In genomic region chr2:178662396-178662795, GRCm38 (mm10) we compare ENCODE assay signal across 17 mouse cellular contexts.
A peak's percentile ranks its signal among the peaks of the same experiment; 100 is the strongest.
DNase-seq lines count a peak whose midpoint lies in the region; ATAC-seq and TF ChIP-seq lines count a peak whose summit lies in the region.
"Had no signal": no experiment of that assay in that cellular context is flagged by ENCODE, and none has a peak within 500 bp of the region (broad histone marks: within the 10 kb centered on the region; RNA-seq: fewer than 3 reads in every experiment).

No protein-coding gene starts in this region.

- no peaks in the 10 kb centered on the region; the same call in 1 of the 2 replicates for H3K4me1 ChIP-seq in kidney, adult 2 months (ENCODE audit: control insufficient read depth, insufficient read depth, low read length)
- no peaks in the 10 kb centered on the region for H3K4me1 ChIP-seq in liver, embryonic 11.5 days (replicated peaks; ENCODE audit: control insufficient read depth, insufficient read depth, low read length)
- H3K4me1 ChIP-seq in liver, embryonic 14.5 days (replicated peaks; ENCODE audit: control insufficient read depth in 2 of 2, insufficient read depth in 2 of 2, low read length in 1 of 2) = no peaks in the 10 kb centered on the region
- H3K4me1 ChIP-seq in thymus, adult 2 months (replicated peaks; ENCODE audit: control insufficient read depth, insufficient read depth, low read length) = 0 out of 2 replicates have a peak, but pooled peaks cover 3% of the 10 kb centered on the region
- H3K4me1 ChIP-seq: embryonic facial prominence, embryonic 15.5 days had no signal

- TF ChIP-seq EP300 in liver, embryonic 14.5 days (IDR thresholded peaks at IDR 0.05; ENCODE audit: low read depth) = no peak

- no peak overlapping the region for H3K27ac ChIP-seq in kidney, adult 2 months (ENCODE audit: insufficient read depth, low read depth, low read length)
- no peak overlapping the region for H3K27ac ChIP-seq in liver, embryonic 11.5 days (ENCODE audit: low read depth, low read length)
- no peak overlapping the region for H3K27ac ChIP-seq in liver, embryonic 14.5 days
- no peak overlapping the region for H3K27ac ChIP-seq in thymus, adult 2 months (ENCODE audit: control insufficient read depth, insufficient read depth, low read length)
- H3K27ac ChIP-seq: embryonic facial prominence, embryonic 15.5 days; hindbrain, embryonic 14.5 days; kidney, embryonic 15.5 days had no signal

- H3K4me3 ChIP-seq in kidney, adult 2 months (ENCODE audit: insufficient read depth, low read depth, low read length) = no peak overlapping the region
- no peak overlapping the region for H3K4me3 ChIP-seq in liver, embryonic 11.5 days (ENCODE audit: low read depth, low read length)
- H3K4me3 ChIP-seq in liver, embryonic 14.5 days (ENCODE audit: insufficient read depth in 1 of 2, low read depth in 2 of 2, low read length in 2 of 2) = no peak overlapping the region
- H3K4me3 ChIP-seq in thymus, adult 2 months (ENCODE audit: control insufficient read depth, insufficient read depth, low read length) = no peak overlapping the region
- H3K4me3 ChIP-seq: embryonic facial prominence, embryonic 15.5 days; kidney, embryonic 15.5 days; left cerebral cortex, adult 2 months had no signal

- 44% methylated on average over 1 of the region's 1 CpGs for WGBS in kidney, adult 2 months
- 39% methylated on average over 1 of the region's 1 CpGs for WGBS in liver, embryonic 11.5 days
- WGBS in liver, embryonic 14.5 days (ENCODE audit: insufficient replicate concordance) = 25% methylated on average over 1 of the region's 1 CpGs
- WGBS in thymus, adult 2 months = 90% methylated on average over 1 of the region's 1 CpGs

- ATAC-seq in liver, embryonic 11.5 days (replicated peaks; ENCODE audit: low FRiP score) = peak; percentile 55
- peak; percentile 38; the same call in 1 of the 2 replicates for ATAC-seq in liver, embryonic 14.5 days (ENCODE audit: insufficient read depth)

- no peak overlapping the region for H3K4me2 ChIP-seq in liver, embryonic 11.5 days
- H3K4me2 ChIP-seq in liver, embryonic 14.5 days (ENCODE audit: low read depth) = no peak overlapping the region
- H3K4me2 ChIP-seq: embryonic facial prominence, embryonic 15.5 days; heart, embryonic 11.5 days; hindbrain, embryonic 14.5 days; kidney, embryonic 15.5 days had no signal

- H3K27me3 ChIP-seq in kidney, adult 2 months (replicated peaks; ENCODE audit: control insufficient read depth, insufficient read depth, low read length) = no peaks in the 10 kb centered on the region
- H3K27me3 ChIP-seq in liver, embryonic 11.5 days (replicated peaks; ENCODE audit: control insufficient read depth, insufficient read depth, low read length) = no peaks in the 10 kb centered on the region
- no peaks in the 10 kb centered on the region for H3K27me3 ChIP-seq in liver, embryonic 14.5 days (ENCODE audit: control insufficient read depth, insufficient read depth, low read length)
- no peaks in the 10 kb centered on the region for H3K27me3 ChIP-seq in thymus, adult 2 months (ENCODE audit: control insufficient read depth, insufficient read depth, low read length)
- H3K27me3 ChIP-seq: kidney, embryonic 15.5 days had no signal

- no peak for TF ChIP-seq CTCF in kidney, adult 2 months (conservative IDR thresholded peaks at IDR 0.05; ENCODE audit: insufficient read depth, insufficient read length, low read depth, low read length)
- no peak for TF ChIP-seq CTCF in liver, embryonic 14.5 days (IDR thresholded peaks at IDR 0.05; ENCODE audit: low read depth)
- TF ChIP-seq CTCF in thymus, adult 2 months (IDR thresholded peaks at IDR 0.05; ENCODE audit: borderline replicate concordance, control insufficient read depth, extremely low read depth, insufficient read depth, low read length, poor library complexity) = no peak

- no peak overlapping the region for H3K9ac ChIP-seq in liver, embryonic 11.5 days (ENCODE audit: low read depth, low read length)
- H3K9ac ChIP-seq in liver, embryonic 14.5 days (replicated peaks) = no peak overlapping the region
- H3K9ac ChIP-seq: embryonic facial prominence, embryonic 15.5 days; hindbrain, embryonic 14.5 days; kidney, embryonic 15.5 days had no signal

- DNase-seq in kidney, adult 2 months = peak; percentile 41
- no peak for DNase-seq in kidney, postnatal 4 days
- no peak for DNase-seq in liver, embryonic 11.5 days (ENCODE audit: low spot score)
- DNase-seq in liver, embryonic 14.5 days (ENCODE audit: low read depth in 3 of 3, low spot score in 3 of 3) = no peak
- peak; percentile 69 for DNase-seq in lung, postnatal 36 days
- no peak for DNase-seq in thymus, adult 2 months
- no peak for DNase-seq in B cell, adult 2 months
- DNase-seq in frontal cortex, adult 2 months (ENCODE audit: extremely low spot score in 1 of 2, low spot score in 1 of 2) = no peak
- DNase-seq: adrenal gland, postnatal 36 days; cerebellum, adult 2 months; right cerebral cortex, adult 18-20 months; thymus, postnatal 36 days had no signal

- no peak for TF ChIP-seq POLR2A in kidney, adult 2 months (IDR thresholded peaks at IDR 0.05; ENCODE audit: low read depth, low read length)
- TF ChIP-seq POLR2A in thymus, adult 2 months (IDR thresholded peaks at IDR 0.05; ENCODE audit: control insufficient read depth, extremely low read depth, insufficient read depth, low read length, poor library complexity) = no peak

- H3K36me3 ChIP-seq in kidney, adult 2 months (ENCODE audit: control insufficient read depth, insufficient read depth, low read length) = no peaks in the 10 kb centered on the region
- no peaks in the 10 kb centered on the region for H3K36me3 ChIP-seq in liver, embryonic 11.5 days (ENCODE audit: control insufficient read depth, insufficient read depth, low read length)
- no peaks in the 10 kb centered on the region for H3K36me3 ChIP-seq in liver, embryonic 14.5 days (replicated peaks; ENCODE audit: control insufficient read depth, insufficient read depth, low read depth)
- no peaks in the 10 kb centered on the region for H3K36me3 ChIP-seq in thymus, adult 2 months (ENCODE audit: control insufficient read depth, insufficient read depth, low read length)
- H3K36me3 ChIP-seq: embryonic facial prominence, embryonic 15.5 days; kidney, embryonic 15.5 days had no signal

- no peaks in the 10 kb centered on the region for H3K9me3 ChIP-seq in liver, embryonic 11.5 days (ENCODE audit: control insufficient read depth, low read length)
- H3K9me3 ChIP-seq in liver, embryonic 14.5 days (ENCODE audit: control insufficient read depth, low read length) = no peaks in the 10 kb centered on the region
- H3K9me3 ChIP-seq: embryonic facial prominence, embryonic 15.5 days; kidney, embryonic 15.5 days had no signal

Comparison
In these comparisons a context has a peak if more than half of its experiments do, and no peak if none do; other contexts are left out.
1. DNase-seq: peak in kidney, adult 2 months (single experiment) and lung, postnatal 36 days (single experiment); none in kidney, postnatal 4 days (0 of 2), liver, embryonic 11.5 days (single experiment), liver, embryonic 14.5 days (0 of 3), thymus, adult 2 months (single experiment), B cell, adult 2 months (0 of 2) and frontal cortex, adult 2 months (0 of 2).